Mouse (Mus musculus) kidney, adult 9 months (tissue): ENCODE data around the gene Rbmxl2.

ENCODE experiments used
- DNase-seq: peaks from one replicate; pipeline ENCODE4 v3.0.0; 2022

Rbmxl2 gene

GRCm38 (mm10) chr7:107209204-107209860 is at the start of gene Rbmxl2:
Rbmxl2 (plus strand) TSS chr7:107209445.
- no peak for DNase-seq

GRCm38 (mm10) chr7:107166690-107167089 is 42.6 kb upstream of the Rbmxl2 start, which contains the start of gene Nlrp14:
Nlrp14 (plus strand) TSS chr7:107166990.
- no peak for DNase-seq

- no peak for DNase-seq
Measured at GRCm38 (mm10) chr7:107180406-107180805, 28.8 kb upstream of the Rbmxl2 start.

- no peak for DNase-seq
Measured at GRCm38 (mm10) chr7:107201817-107202216, 7.4 kb upstream of the Rbmxl2 start.

- DNase-seq, result no peak
Measured at GRCm38 (mm10) chr7:107207843-107208242, 1.4 kb upstream of the Rbmxl2 start.

- DNase-seq, result peak; percentile 1
Measured at GRCm38 (mm10) chr7:107210126-107210576, 906 bp downstream of the Rbmxl2 start.

GRCm38 (mm10) chr7:107215723-107216122 is 6.5 kb downstream of the Rbmxl2 start:
- DNase-seq, result peak; percentile 32

- no peak for DNase-seq
Measured at GRCm38 (mm10) chr7:107216845-107217244, 7.6 kb downstream of the Rbmxl2 start.

- no peak for DNase-seq
Measured at GRCm38 (mm10) chr7:107236854-107237253, 27.6 kb downstream of the Rbmxl2 start.

- no peak for DNase-seq
Measured at GRCm38 (mm10) chr7:107237498-107237897, 28.3 kb downstream of the Rbmxl2 start.

- DNase-seq, result no peak
Measured at GRCm38 (mm10) chr7:107241371-107241883, 32.2 kb downstream of the Rbmxl2 start.

- no peak for DNase-seq
Measured at GRCm38 (mm10) chr7:107250211-107250985, 41.2 kb downstream of the Rbmxl2 start.

- no peak for DNase-seq
Measured at GRCm38 (mm10) chr7:107253355-107253754, 44.1 kb downstream of the Rbmxl2 start.

GRCm38 (mm10) chr7:107259936-107260335 is 50.7 kb downstream of the Rbmxl2 start:
- DNase-seq, result peak; percentile 29
